Mouse (Mus musculus): ENCODE measurements around the gene Actn1. TPM values are rescaled to one million over a fixed set of nuclear protein-coding genes. Genes with fewer than 3 reads are reported as not detected.
A peak's percentile ranks its signal among the peaks of the same experiment; 100 is the strongest.

The Actn1 gene
- total and polyA plus RNA-seq, 3 experiments = 2.7 to 13.2 (median 5.5) TPM

- in situ Hi-C loops (cut with MboI; ENCODE audit: low pct_ligation_motif_present, low pct_unique_long_range_greater_than_20kb, low sequenced_read_pairs) = no loop called here
- H3K9ac ChIP-seq (ENCODE audit: insufficient read depth, low read depth) = peak overlapping the region; percentile 93
- peak; percentile 81 for DNase-seq (ENCODE audit: extremely low read depth)
Observed at GRCm38 (mm10) chr12:80130558-80131358, 129.4 kb downstream of the Actn1 start.

GRCm38 (mm10) chr12:80129531-80129930, 130.6 kb downstream of the Actn1 start:
- no peak overlapping the region for H3K4me3 ChIP-seq (replicated peaks in 1 of 3; ENCODE audit: low read depth in 2 of 3, low read length in 2 of 3, poor library complexity in 1 of 3)
- H3K4me2 ChIP-seq (ENCODE audit: insufficient read depth, low read depth, poor library complexity, severe bottlenecking) = no peak overlapping the region
- H3K9me3 ChIP-seq (replicated peaks; ENCODE audit: low read length) = no peaks in the 10 kb centered on the region
- H3K79me2 ChIP-seq (replicated peaks; ENCODE audit: control insufficient read depth, extremely low read depth, insufficient read depth, poor library complexity, severe bottlenecking) = 0 out of 2 replicates have a peak, but pooled peaks cover 4% of the 10 kb centered on the region
- in situ Hi-C loops (cut with MboI; ENCODE audit: low pct_ligation_motif_present, low pct_unique_long_range_greater_than_20kb, low sequenced_read_pairs) (no loop called here), dilution Hi-C loops (cut with MboI; ENCODE audit: extremely low pct_ligation_motif_present, extremely low pct_unique_long_range_greater_than_20kb, low sequenced_read_pairs) (no loop called here)
- H3K9ac ChIP-seq (ENCODE audit: insufficient read depth, low read depth) = no peak overlapping the region
- peak; percentile 60 for DNase-seq (ENCODE audit: extremely low read depth)
- H3K27ac ChIP-seq (ENCODE audit: insufficient read depth, low read depth) = no peak overlapping the region
- peaks cover 13 to 57% of the 10 kb centered on the region in 2 experiments for H3K4me1 ChIP-seq (ENCODE audit: control insufficient read depth in 1 of 2, insufficient read depth in 2 of 2)
- TF ChIP-seq CTCF (conservative IDR thresholded peaks at IDR 0.05 in 1 of 2, IDR thresholded peaks at IDR 0.05 in 1 of 2; ENCODE audit: low read depth in 2 of 2, low read length in 2 of 2) (peak in 1 of 2 experiments; percentile 70; a peak in 2 of 4 replicates), SMC3 (IDR thresholded peaks at IDR 0.05; ENCODE audit: low read depth, low read length) (peak; percentile 63), MXI1 (IDR thresholded peaks at IDR 0.05; ENCODE audit: low read depth, low read length) (no peak), RAD21 (IDR thresholded peaks at IDR 0.05; ENCODE audit: low read depth, low read length) (peak; percentile 38)
- peaks cover 19 to 40% of the 10 kb centered on the region in 2 experiments for H3K36me3 ChIP-seq (replicated peaks in 1 of 2; ENCODE audit: control insufficient read depth in 1 of 2, insufficient read depth in 1 of 2, low read length in 1 of 2)
- no peaks in the 10 kb centered on the region for H3K27me3 ChIP-seq (replicated peaks)

More at GRCm38 (mm10) chr12:80130558-80131358, 129.4 kb downstream of the Actn1 start:
- TF ChIP-seq UBTF (IDR thresholded peaks at IDR 0.05; ENCODE audit: low read depth, low read length) (no peak; the same call in 1 of the 2 replicates), ZNF384 (IDR thresholded peaks at IDR 0.05; ENCODE audit: low read depth, low read length) (peak; percentile 56), CHD1 (IDR thresholded peaks at IDR 0.05; ENCODE audit: low read depth, low read length) (0 out of 2 replicates have a peak, but pooled peaks have one; percentile 26), NELFE (IDR thresholded peaks at IDR 0.05; ENCODE audit: low read depth, low read length) (no peak), SIN3A (IDR thresholded peaks at IDR 0.05; ENCODE audit: low read length) (peak; percentile 71), BHLHE40 (IDR thresholded peaks at IDR 0.05; ENCODE audit: low read depth, low read length) (peak; percentile 73), TCF12 (IDR thresholded peaks at IDR 0.05; ENCODE audit: low read depth, low read length) (peak; percentile 63), POLR2AphosphoS2 (IDR thresholded peaks at IDR 0.05; ENCODE audit: low read depth, low read length) (no peak), ELF1 (IDR thresholded peaks at IDR 0.05; ENCODE audit: low read depth, low read length) (peak; percentile 58; the same call in 1 of the 2 replicates), HCFC1 (IDR thresholded peaks at IDR 0.05; ENCODE audit: low read depth, low read length) (no peak), USF1 (IDR thresholded peaks at IDR 0.05; ENCODE audit: low read depth, low read length) (no peak), TBP (conservative IDR thresholded peaks at IDR 0.05; ENCODE audit: low read depth, low read length) (no peak), EP300 (IDR thresholded peaks at IDR 0.05; ENCODE audit: low read length) (peak; percentile 85), IRF4 (IDR thresholded peaks at IDR 0.05; ENCODE audit: low read depth, low read length) (peak; percentile 91), ZMIZ1 (IDR thresholded peaks at IDR 0.05; ENCODE audit: low read depth, low read length) (no peak), USF2 (conservative IDR thresholded peaks at IDR 0.05; ENCODE audit: low read depth, low read length) (no peak), CHD2 (IDR thresholded peaks at IDR 0.05; ENCODE audit: low read length) (no peak), MAZ (IDR thresholded peaks at IDR 0.05; ENCODE audit: low read depth, low read length) (peak; percentile 92), RCOR1 (conservative IDR thresholded peaks at IDR 0.05; ENCODE audit: low read depth, low read length) (no peak), MEF2A (IDR thresholded peaks at IDR 0.05; ENCODE audit: borderline replicate concordance, low read depth, low read length) (peak; percentile 71), NRF1 (IDR thresholded peaks at IDR 0.05; ENCODE audit: low read depth, low read length) (no peak), JUN (IDR thresholded peaks at IDR 0.05; ENCODE audit: insufficient read depth, low read depth, low read length) (no peak), MAX (IDR thresholded peaks at IDR 0.05; ENCODE audit: low read length) (no peak), ZC3H11A (IDR thresholded peaks at IDR 0.05; ENCODE audit: low read depth, low read length) (no peak), MAFK (IDR thresholded peaks at IDR 0.05; ENCODE audit: insufficient replicate concordance, low read length) (0 out of 2 replicates have a peak, but pooled peaks have one; percentile 47), MXI1 (IDR thresholded peaks at IDR 0.05; ENCODE audit: low read depth, low read length) (peak; percentile 56; the same call in 1 of the 2 replicates), MYC (IDR thresholded peaks at IDR 0.05; ENCODE audit: low read depth, low read length) (0 out of 2 replicates have a peak, but pooled peaks have one; percentile 41), SMC3 (IDR thresholded peaks at IDR 0.05; ENCODE audit: low read depth, low read length) (no peak), JUND (conservative IDR thresholded peaks at IDR 0.05; ENCODE audit: low read depth, low read length) (no peak), ETS1 (conservative IDR thresholded peaks at IDR 0.05; ENCODE audit: low read depth, low read length) (peak; percentile 75), PAX5 (IDR thresholded peaks at IDR 0.05; ENCODE audit: low read length) (no peak), RAD21 (IDR thresholded peaks at IDR 0.05; ENCODE audit: low read depth, low read length) (no peak)
- Histone ChIP-seq H3K4me3 (replicated peaks in 1 of 3; ENCODE audit: low read depth in 2 of 3, low read length in 2 of 3, poor library complexity in 1 of 3) (peak overlapping the region; percentile 68 to 79 (median 69)), H3K27ac (ENCODE audit: insufficient read depth, low read depth) (peak overlapping the region; percentile 92), H3K27me3 (replicated peaks) (no peaks in the 10 kb centered on the region), H3K4me1 (ENCODE audit: control insufficient read depth in 1 of 2, insufficient read depth in 2 of 2) (peaks cover 13 to 45% of the 10 kb centered on the region in 2 experiments), H3K79me2 (replicated peaks; ENCODE audit: control insufficient read depth, extremely low read depth, insufficient read depth, poor library complexity, severe bottlenecking) (0 out of 2 replicates have a peak, but pooled peaks cover 4% of the 10 kb centered on the region), H3K4me2 (ENCODE audit: insufficient read depth, low read depth, poor library complexity, severe bottlenecking) (peak overlapping the region; percentile 90), H3K9me3 (replicated peaks; ENCODE audit: low read length) (no peaks in the 10 kb centered on the region), H3K36me3 (replicated peaks in 1 of 2; ENCODE audit: control insufficient read depth in 1 of 2, insufficient read depth in 1 of 2, low read length in 1 of 2) (peaks cover 13 to 28% of the 10 kb centered on the region in 2 experiments)
- dilution Hi-C loops (cut with MboI; ENCODE audit: extremely low pct_ligation_motif_present, extremely low pct_unique_long_range_greater_than_20kb, low sequenced_read_pairs) = no loop called here
